Mouse (Mus musculus) cerebellum, postnatal 4 days (tissue): Measurements from ENCODE around the gene Irgm2.
"Not testable (repeated sequence)": the region's sequence is repeated elsewhere in the genome, so short reads cannot be mapped to it uniquely, and the experiment has no call there.

Experiments used
- DNase-seq, 2 experiments: peaks; one replicate each; pipeline ENCODE4 v3.0.0; 2022; ENCODE audit warnings: low spot score in 2 of 2, mixed read lengths in 1 of 2

Gene Irgm2

GRCm38 (mm10) chr11:58199229-58200037, at the start of gene Irgm2, which contains the start of gene Igtp:
Irgm2 (plus strand) TSS chr11:58199618.
Igtp (plus strand) TSS chr11:58199556.
- DNase-seq = peak in 1 of 2 experiments; percentile 24

GRCm38 (mm10) chr11:58155458-58155857, 44.0 kb upstream of the Irgm2 start:
- DNase-seq = no peak

- no peak for DNase-seq
Measured at GRCm38 (mm10) chr11:58156871-58157270, 42.5 kb upstream of the Irgm2 start.

GRCm38 (mm10) chr11:58165072-58165471, 34.3 kb upstream of the Irgm2 start:
- DNase-seq = no peak

- no peak for DNase-seq
Measured at GRCm38 (mm10) chr11:58167822-58168166, 31.6 kb upstream of the Irgm2 start.

GRCm38 (mm10) chr11:58168167-58168915, 31.1 kb upstream of the Irgm2 start, which contains the start of gene Gemin5:
Gemin5 (minus strand) TSS chr11:58168539.
- peak; percentile 76 to 92 for DNase-seq

- no peak for DNase-seq
Measured at GRCm38 (mm10) chr11:58169666-58170065, 29.8 kb upstream of the Irgm2 start.

- DNase-seq = peak; percentile 92 to 96
Measured at GRCm38 (mm10) chr11:58171459-58172091, 27.8 kb upstream of the Irgm2 start, which contains the start of gene Mrpl22. Mrpl22 (plus strand) TSS chr11:58171661.

- DNase-seq = peak; percentile 31 to 73
Measured at GRCm38 (mm10) chr11:58179563-58179962, 19.9 kb upstream of the Irgm2 start.

GRCm38 (mm10) chr11:58179986-58180385, 19.4 kb upstream of the Irgm2 start:
- DNase-seq = not testable (repeated sequence)

GRCm38 (mm10) chr11:58180756-58181155, 18.7 kb upstream of the Irgm2 start:
- no peak for DNase-seq

- DNase-seq = no peak
Measured at GRCm38 (mm10) chr11:58183579-58183978, 15.8 kb upstream of the Irgm2 start.

- no peak for DNase-seq
Measured at GRCm38 (mm10) chr11:58189675-58190074, 9.7 kb upstream of the Irgm2 start.

- DNase-seq = no peak
Measured at GRCm38 (mm10) chr11:58193326-58193725, 6.1 kb upstream of the Irgm2 start.

- no peak for DNase-seq
Measured at GRCm38 (mm10) chr11:58193860-58194520, 5.4 kb upstream of the Irgm2 start.

- DNase-seq = no peak
Measured at GRCm38 (mm10) chr11:58198663-58199062, 755 bp upstream of the Irgm2 start.

GRCm38 (mm10) chr11:58200226-58200625, 808 bp downstream of the Irgm2 start:
- DNase-seq = no peak

- DNase-seq = peak in 1 of 2 experiments; percentile 16
Measured at GRCm38 (mm10) chr11:58201052-58201451, 1.6 kb downstream of the Irgm2 start.

- no peak for DNase-seq
Measured at GRCm38 (mm10) chr11:58210321-58210886, 11.0 kb downstream of the Irgm2 start.

- DNase-seq = no peak
Measured at GRCm38 (mm10) chr11:58211062-58211681, 11.8 kb downstream of the Irgm2 start.

- no peak for DNase-seq
Measured at GRCm38 (mm10) chr11:58211682-58212067, 12.3 kb downstream of the Irgm2 start.
